Mouse (Mus musculus): Measurements from ENCODE around the gene Slc17a9. TPM values are rescaled to one million over a fixed set of nuclear protein-coding genes. Genes with fewer than 3 reads are reported as not detected.

The Slc17a9 gene
- polyA plus RNA-seq, 1 experiment from 2014 or later, result 3.6 TPM

- no peak for ATAC-seq (ENCODE audit: low FRiP score, low TSS enrichment)
- no peak overlapping the region for H3K4me2 ChIP-seq (replicated peaks; ENCODE audit: low read depth)
- no peak for DNase-seq (ENCODE audit: low spot score)
Measured at GRCm38 (mm10) chr2:180726658-180727442, 1.8 kb downstream of the Slc17a9 start.

GRCm38 (mm10) chr2:180727613-180728021, 2.6 kb downstream of the Slc17a9 start:
- 45% methylated on average over 4 of the region's 4 CpGs for WGBS
- H3K27ac ChIP-seq (replicated peaks), result no peak overlapping the region
- no peak for ATAC-seq (ENCODE audit: low FRiP score, low TSS enrichment)

More at GRCm38 (mm10) chr2:180726658-180727442, 1.8 kb downstream of the Slc17a9 start:
- Histone ChIP-seq H3K4me1 (replicated peaks; ENCODE audit: control insufficient read depth, insufficient read depth) (no peaks in the 10 kb centered on the region; the same call in 1 of the 2 replicates), H3K36me3 (ENCODE audit: control insufficient read depth, insufficient read depth, low read length) (peaks cover 6% of the 10 kb centered on the region; the same call in 1 of the 2 replicates), H3K27ac (replicated peaks) (no peak overlapping the region), H3K4me3 (ENCODE audit: low read depth, low read length) (no peak overlapping the region), H3K9ac (ENCODE audit: low read length) (no peak overlapping the region), H3K27me3 (ENCODE audit: control insufficient read depth, insufficient read depth, low read length) (no peaks in the 10 kb centered on the region), H3K9me3 (ENCODE audit: control insufficient read depth, low read length) (no peaks in the 10 kb centered on the region)
- WGBS, result 60% methylated on average over 6 of the region's 6 CpGs
- TF ChIP-seq CTCF (IDR thresholded peaks at IDR 0.05; ENCODE audit: low read depth) (no peak), EP300 (optimal IDR thresholded peaks at IDR 0.05) (no peak)

GRCm38 (mm10) chr2:180731036-180731435, 6.0 kb downstream of the Slc17a9 start:
- Histone ChIP-seq H3K4me1 (replicated peaks; ENCODE audit: control insufficient read depth, insufficient read depth) (no peaks in the 10 kb centered on the region), H3K27ac (replicated peaks) (no peak overlapping the region), H3K4me3 (ENCODE audit: low read depth, low read length) (no peak overlapping the region), H3K27me3 (ENCODE audit: control insufficient read depth, insufficient read depth, low read length) (no peaks in the 10 kb centered on the region), H3K9me3 (ENCODE audit: control insufficient read depth, low read length) (no peaks in the 10 kb centered on the region), H3K4me2 (replicated peaks; ENCODE audit: low read depth) (no peak overlapping the region), H3K9ac (ENCODE audit: low read length) (no peak overlapping the region), H3K36me3 (ENCODE audit: control insufficient read depth, insufficient read depth, low read length) (no peaks in the 10 kb centered on the region)
- TF ChIP-seq EP300 (optimal IDR thresholded peaks at IDR 0.05) (no peak), CTCF (IDR thresholded peaks at IDR 0.05; ENCODE audit: low read depth) (no peak)
- 68% methylated on average over 3 of the region's 3 CpGs for WGBS
- ATAC-seq (ENCODE audit: low FRiP score, low TSS enrichment) (no peak), DNase-seq (ENCODE audit: low spot score) (no peak)

More at GRCm38 (mm10) chr2:180727613-180728021, 2.6 kb downstream of the Slc17a9 start:
- Histone ChIP-seq H3K4me2 (replicated peaks; ENCODE audit: low read depth) (no peak overlapping the region), H3K4me1 (replicated peaks; ENCODE audit: control insufficient read depth, insufficient read depth) (no peaks in the 10 kb centered on the region; the same call in 1 of the 2 replicates), H3K4me3 (ENCODE audit: low read depth, low read length) (no peak overlapping the region), H3K36me3 (ENCODE audit: control insufficient read depth, insufficient read depth, low read length) (no peaks in the 10 kb centered on the region), H3K9me3 (ENCODE audit: control insufficient read depth, low read length) (no peaks in the 10 kb centered on the region), H3K27me3 (ENCODE audit: control insufficient read depth, insufficient read depth, low read length) (no peaks in the 10 kb centered on the region), H3K9ac (ENCODE audit: low read length) (no peak overlapping the region)
- no peak for TF ChIP-seq CTCF (IDR thresholded peaks at IDR 0.05; ENCODE audit: low read depth)
- no peak for TF ChIP-seq EP300 (optimal IDR thresholded peaks at IDR 0.05)
- no peak for DNase-seq (ENCODE audit: low spot score)

- ATAC-seq (ENCODE audit: low FRiP score, low TSS enrichment), result peak; percentile 55
- Histone ChIP-seq H3K9ac (ENCODE audit: low read length) (no peak overlapping the region), H3K27ac (replicated peaks) (no peak overlapping the region), H3K4me3 (ENCODE audit: low read depth, low read length) (no peak overlapping the region), H3K27me3 (ENCODE audit: control insufficient read depth, insufficient read depth, low read length) (no peaks in the 10 kb centered on the region), H3K4me1 (replicated peaks; ENCODE audit: control insufficient read depth, insufficient read depth) (no peaks in the 10 kb centered on the region), H3K9me3 (ENCODE audit: control insufficient read depth, low read length) (no peaks in the 10 kb centered on the region), H3K36me3 (ENCODE audit: control insufficient read depth, insufficient read depth, low read length) (no peaks in the 10 kb centered on the region), H3K4me2 (replicated peaks; ENCODE audit: low read depth) (no peak overlapping the region)
- 41% methylated on average over 6 of the region's 6 CpGs for WGBS
- no peak for TF ChIP-seq EP300 (optimal IDR thresholded peaks at IDR 0.05)
- no peak for TF ChIP-seq CTCF (IDR thresholded peaks at IDR 0.05; ENCODE audit: low read depth)
- peak; percentile 30 for DNase-seq (ENCODE audit: low spot score)
Measured at GRCm38 (mm10) chr2:180731984-180732383, 6.9 kb downstream of the Slc17a9 start.

- ATAC-seq (ENCODE audit: low FRiP score, low TSS enrichment) (no peak), DNase-seq (ENCODE audit: low spot score) (no peak)
- Histone ChIP-seq H3K27ac (replicated peaks) (no peak overlapping the region), H3K4me1 (replicated peaks; ENCODE audit: control insufficient read depth, insufficient read depth) (no peaks in the 10 kb centered on the region), H3K9ac (ENCODE audit: low read length) (no peak overlapping the region), H3K27me3 (ENCODE audit: control insufficient read depth, insufficient read depth, low read length) (no peaks in the 10 kb centered on the region), H3K9me3 (ENCODE audit: control insufficient read depth, low read length) (no peaks in the 10 kb centered on the region), H3K4me2 (replicated peaks; ENCODE audit: low read depth) (no peak overlapping the region), H3K36me3 (ENCODE audit: control insufficient read depth, insufficient read depth, low read length) (no peaks in the 10 kb centered on the region), H3K4me3 (ENCODE audit: low read depth, low read length) (no peak overlapping the region)
- 78% methylated on average over 7 of the region's 7 CpGs for WGBS
- no peak for TF ChIP-seq CTCF (IDR thresholded peaks at IDR 0.05; ENCODE audit: low read depth)
- TF ChIP-seq EP300 (optimal IDR thresholded peaks at IDR 0.05), result no peak
Measured at GRCm38 (mm10) chr2:180735232-180735631, 10.2 kb downstream of the Slc17a9 start.

GRCm38 (mm10) chr2:180737984-180738383, 12.9 kb downstream of the Slc17a9 start:
- H3K4me3 ChIP-seq (ENCODE audit: low read depth, low read length), result no peak overlapping the region
- H3K27ac ChIP-seq (replicated peaks), result no peak overlapping the region
- ATAC-seq (ENCODE audit: low FRiP score, low TSS enrichment) (no peak), DNase-seq (ENCODE audit: low spot score) (no peak)
- TF ChIP-seq CTCF (IDR thresholded peaks at IDR 0.05; ENCODE audit: low read depth) (no peak), EP300 (optimal IDR thresholded peaks at IDR 0.05) (no peak)
- H3K36me3 ChIP-seq (ENCODE audit: control insufficient read depth, insufficient read depth, low read length), result no peaks in the 10 kb centered on the region
- H3K9me3 ChIP-seq (ENCODE audit: control insufficient read depth, low read length), result no peaks in the 10 kb centered on the region
- no peaks in the 10 kb centered on the region for H3K27me3 ChIP-seq (ENCODE audit: control insufficient read depth, insufficient read depth, low read length)
- H3K4me1 ChIP-seq (replicated peaks; ENCODE audit: control insufficient read depth, insufficient read depth), result no peaks in the 10 kb centered on the region
- H3K9ac ChIP-seq (ENCODE audit: low read length), result no peak overlapping the region
- no peak overlapping the region for H3K4me2 ChIP-seq (replicated peaks; ENCODE audit: low read depth)
- WGBS, result 82% methylated on average over 2 of the region's 2 CpGs

All from stomach, postnatal 0 days (tissue).